Mouse (Mus musculus) liver, embryonic 14.5 days (tissue): Measurements from ENCODE around the gene Trub2. TPM values are rescaled to one million over a fixed set of nuclear protein-coding genes. Genes with fewer than 3 reads are reported as not detected.

Experiments
- ATAC-seq: fragments of 200-750 bp; cut with Nextera tagmentation; 2 replicates; pipeline ENCODE4 v1.8.0; 2017; ENCODE audit warnings: moderate number of reproducible peaks, mild to moderate bottlenecking, moderate library complexity; ENCODE audit not compliant: insufficient read depth
- DNase-seq, 3 experiments: peaks; one replicate each; pipeline ENCODE4 v3.0.0-alpha.2; 2012 to 2013; ENCODE audit warnings: low read depth in 3 of 3, low spot score in 3 of 3
- H3K27ac ChIP-seq: fragments of 300-500 bp; sonication (generic); 2 replicates; pipeline ENCODE4 v1.5.1; 2014; ENCODE audit warnings: moderate library complexity, mild to moderate bottlenecking, control low read depth, inconsistent platforms
- H3K27me3 ChIP-seq: fragments of 300-500 bp; sonication (generic); 2 replicates; pipeline ENCODE4 v1.6.1; 2014; ENCODE audit warnings: mild to moderate bottlenecking, low read length, moderate library complexity; ENCODE audit not compliant: control insufficient read depth, insufficient read depth
- H3K36me3 ChIP-seq: fragments of 300-500 bp; sonication (generic); replicated peaks from 2 replicates; pipeline ENCODE4 v1.6.1; 2014; ENCODE audit warnings: low read depth; ENCODE audit not compliant: control insufficient read depth, insufficient read depth
- H3K4me1 ChIP-seq, 2 experiments: fragments of 200-500 bp in 1 of 2; fragments of 300-500 bp in 1 of 2; sonication (generic) in 1 of 2; replicated peaks; 2 replicates each; pipeline ENCODE4 v1.6.1; 2012 to 2014; ENCODE audit warnings: antibody characterized with exemption in 1 of 2, inconsistent platforms in 1 of 2, low read length in 1 of 2; ENCODE audit not compliant: control insufficient read depth in 2 of 2, insufficient read depth in 2 of 2
- H3K4me2 ChIP-seq: fragments of 300-500 bp; sonication (generic); 2 replicates; pipeline ENCODE4 v1.6.1; 2014; ENCODE audit warnings: low read depth, mild to moderate bottlenecking, control low read depth, moderate library complexity
- H3K4me3 ChIP-seq, 2 experiments: fragments of 200-500 bp in 1 of 2; fragments of 300-500 bp in 1 of 2; sonication (generic) in 1 of 2; 2 replicates each; pipeline ENCODE4 v1.5.1; 2012 to 2014; ENCODE audit warnings: low read depth in 2 of 2, low read length in 2 of 2, mild to moderate bottlenecking in 2 of 2, control low read depth in 1 of 2, inconsistent platforms in 1 of 2, moderate library complexity in 1 of 2; ENCODE audit not compliant: insufficient read depth in 1 of 2
- H3K9ac ChIP-seq: fragments of 300-500 bp; sonication (generic); replicated peaks from 2 replicates; pipeline ENCODE4 v1.6.1; 2014; ENCODE audit warnings: mild to moderate bottlenecking, control low read depth, moderate library complexity
- H3K9me3 ChIP-seq: fragments of 300-500 bp; sonication (generic); 2 replicates; pipeline ENCODE4 v1.6.1; 2016; ENCODE audit warnings: low read length, mixed read lengths; ENCODE audit not compliant: control insufficient read depth
- CTCF ChIP-seq: IDR thresholded peaks from 2 replicates; pipeline ENCODE4 v1.5.1; 2016; ENCODE audit warnings: antibody characterized with exemption, low read depth, control low read depth
- EP300 ChIP-seq: IDR thresholded peaks from 2 replicates; pipeline ENCODE4 v1.6.1; 2016; ENCODE audit warnings: antibody characterized with exemption, low read depth
- WGBS: fragments of 180-500 bp; shearing (Covaris S2); extraction: QIAGEN DNeasy Blood & Tissue Kit; methylation state at CpG from one replicate; pipeline ENCODE4 v1.1.7; 2014; ENCODE audit not compliant: insufficient replicate concordance; 5-methylcytosine and 5-hydroxymethylcytosine counted together
- polyA plus RNA-seq, 2 experiments: library from polyadenylated mRNA; depleted of rRNA in 1 of 2; stranded (reverse) in 1 of 2; unstranded in 1 of 2; fragments of >200 nt; fragmentation: Nextera tagmentation in 1 of 2; extraction: Ambion mirVana in 1 of 2; gene quantifications; 2 replicates each; pipeline versions ENCODE4 v1.2.1 to v1.2.3; 2012 to 2014

The Trub2 gene
- polyA plus RNA-seq, 2 experiments, result 9.3 to 15.1 TPM

DNA sequence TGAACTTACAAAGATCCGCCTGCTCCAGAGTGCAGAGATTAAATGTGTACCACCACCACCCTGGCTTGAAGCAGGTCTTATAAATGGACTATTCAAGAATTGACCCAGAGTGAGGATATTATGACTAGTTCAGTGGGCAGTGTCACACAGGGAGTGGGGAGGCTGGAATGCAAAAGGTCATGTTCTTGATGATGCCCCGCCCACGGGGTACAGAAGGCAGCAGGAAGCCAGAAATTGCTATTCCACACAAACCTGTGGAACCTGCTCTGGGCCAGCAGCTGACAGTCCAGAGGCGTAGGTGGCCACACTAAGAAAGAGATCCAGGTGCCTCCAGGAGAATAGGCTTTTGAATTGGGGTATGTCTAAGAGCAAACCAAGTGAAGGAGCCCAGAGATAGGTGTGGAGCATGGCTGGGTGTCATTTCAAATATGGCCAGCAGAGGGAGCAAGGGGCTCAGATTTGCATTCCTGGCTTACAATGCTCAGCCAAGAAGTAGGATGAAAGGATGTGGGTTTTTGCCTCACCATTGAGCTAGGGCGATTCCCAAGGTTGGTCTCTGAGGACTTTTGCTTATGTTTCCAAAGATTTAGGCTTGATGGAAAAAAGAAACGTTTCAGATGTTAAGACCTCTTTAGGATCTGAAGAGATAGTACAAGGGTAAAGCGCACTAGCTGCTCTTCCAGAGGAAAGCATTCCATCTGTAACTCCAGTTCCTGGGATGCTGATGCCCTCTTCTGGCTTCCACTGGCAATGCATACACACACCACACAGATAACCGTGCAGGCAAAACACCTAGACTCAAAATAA, 29.3 kb upstream of the Trub2 start:
- peak; percentile 44 for ATAC-seq

DNA sequence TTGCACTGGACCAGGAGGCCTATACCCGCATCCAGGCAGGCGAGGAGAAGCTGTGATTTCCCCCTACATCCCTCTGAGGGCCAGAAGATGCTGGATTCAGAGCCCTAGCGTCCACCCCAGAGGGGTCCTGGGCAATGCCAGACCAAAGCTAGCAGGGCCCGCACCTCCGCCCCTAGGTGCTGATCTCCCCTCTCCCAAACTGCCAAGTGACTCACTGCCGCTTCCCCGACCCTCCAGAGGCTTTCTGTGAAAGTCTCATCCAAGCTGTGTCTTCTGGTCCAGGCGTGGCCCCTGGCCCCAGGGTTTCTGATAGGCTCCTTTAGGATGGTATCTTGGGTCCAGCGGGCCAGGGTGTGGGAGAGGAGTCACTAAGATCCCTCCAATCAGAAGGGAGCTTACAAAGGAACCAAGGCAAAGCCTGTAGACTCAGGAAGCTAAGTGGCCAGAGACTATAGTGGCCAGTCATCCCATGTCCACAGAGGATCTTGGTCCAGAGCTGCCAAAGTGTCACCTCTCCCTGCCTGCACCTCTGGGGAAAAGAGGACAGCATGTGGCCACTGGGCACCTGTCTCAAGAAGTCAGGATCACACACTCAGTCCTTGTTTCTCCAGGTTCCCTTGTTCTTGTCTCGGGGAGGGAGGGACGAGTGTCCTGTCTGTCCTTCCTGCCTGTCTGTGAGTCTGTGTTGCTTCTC, 27.5 kb upstream of the Trub2 start:
- TF ChIP-seq EP300, result no peak
- TF ChIP-seq CTCF, result no peak
- no peak overlapping the region for H3K27ac ChIP-seq
- H3K4me2 ChIP-seq, result no peak overlapping the region
- ATAC-seq (no peak), DNase-seq (no peak)
- 62% methylated on average over 11 of the region's 11 CpGs for WGBS
- H3K36me3 ChIP-seq, result no peaks in the 10 kb centered on the region
- H3K27me3 ChIP-seq, result no peaks in the 10 kb centered on the region
- no peaks in the 10 kb centered on the region for H3K9me3 ChIP-seq
- H3K4me1 ChIP-seq, result peaks cover 0 to 11% of the 10 kb centered on the region in 2 experiments; a peak in 3 of 4 replicates
- no peak overlapping the region for H3K9ac ChIP-seq
- no peak overlapping the region for H3K4me3 ChIP-seq

More for the DNA sequence above, 29.3 kb upstream of the Trub2 start:
- DNase-seq, result peak in 2 of 3 experiments; percentile 48 to 53
- TF ChIP-seq CTCF (peak; percentile 92), EP300 (no peak)
- Histone ChIP-seq H3K36me3 (no peaks in the 10 kb centered on the region), H3K9me3 (no peaks in the 10 kb centered on the region), H3K4me2 (no peak overlapping the region), H3K4me3 (no peak overlapping the region), H3K27ac (no peak overlapping the region), H3K9ac (no peak overlapping the region), H3K4me1 (peaks cover 0 to 12% of the 10 kb centered on the region in 2 experiments; a peak in 3 of 4 replicates), H3K27me3 (no peaks in the 10 kb centered on the region)
- WGBS, result 41% methylated on average over 8 of the region's 8 CpGs

DNA sequence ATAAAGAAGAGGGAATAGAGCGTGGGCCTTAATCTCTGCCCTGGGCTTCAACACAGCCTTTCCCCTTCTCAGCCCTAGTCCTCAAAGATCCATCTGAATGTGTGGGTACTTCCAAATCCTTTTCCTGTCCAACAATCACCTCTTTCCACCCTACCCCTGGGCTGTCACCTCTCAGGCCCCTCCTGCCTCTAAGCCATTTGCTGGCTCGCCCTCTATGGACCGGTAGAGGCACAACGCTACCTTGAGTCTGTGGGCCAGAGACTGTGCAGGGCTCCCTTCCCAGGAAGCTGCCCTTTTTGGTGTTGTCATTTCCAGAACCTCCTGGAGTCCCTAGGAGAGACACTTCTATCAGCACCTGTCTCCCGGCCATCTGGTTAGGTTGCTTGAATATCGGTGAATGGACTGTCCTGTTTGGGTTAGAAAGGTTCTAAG, 15.1 kb upstream of the Trub2 start:
- H3K9me3 ChIP-seq, result no peaks in the 10 kb centered on the region
- 36% methylated on average over 6 of the region's 6 CpGs for WGBS

DNA sequence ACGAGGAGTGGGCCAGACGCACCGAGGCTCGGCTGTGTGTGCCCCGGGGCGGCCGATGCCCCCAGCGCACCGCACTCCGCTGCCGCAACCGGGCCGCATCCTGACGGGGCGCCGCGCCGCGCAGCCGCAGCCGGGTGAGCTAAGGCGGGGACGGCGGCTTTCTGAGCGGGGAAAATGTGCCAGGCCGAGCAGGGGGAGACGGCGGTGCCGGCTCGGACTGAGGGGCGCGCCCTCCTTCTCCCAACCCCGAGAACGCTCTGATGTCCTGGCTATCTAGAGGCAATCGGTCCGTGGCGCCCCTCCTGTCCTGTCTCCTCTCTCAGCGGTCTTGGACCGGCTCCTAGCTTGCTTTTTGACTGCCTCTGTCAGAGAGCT, 14.5 kb upstream of the Trub2 start:
- no peak for ATAC-seq
- H3K4me3 ChIP-seq, result peak overlapping the region; percentile 61 to 63
- peak overlapping the region; percentile 88 for H3K4me2 ChIP-seq
- no peaks in the 10 kb centered on the region for H3K36me3 ChIP-seq
- no peaks in the 10 kb centered on the region for H3K9me3 ChIP-seq
- H3K27ac ChIP-seq, result no peak overlapping the region
- TF ChIP-seq EP300 (no peak), CTCF (no peak)
- DNase-seq, result no peak
- H3K27me3 ChIP-seq, result no peaks in the 10 kb centered on the region; the same call in 1 of the 2 replicates
- H3K4me1 ChIP-seq, result peaks cover 0 to 7% of the 10 kb centered on the region in 2 experiments; a peak in 2 of 4 replicates
- peak overlapping the region; percentile 68 for H3K9ac ChIP-seq
- under 1% methylated on average over 38 of the region's 39 CpGs for WGBS

More for the DNA sequence above, 15.1 kb upstream of the Trub2 start:
- peak overlapping the region in 1 of 2 experiments; percentile 61; a peak in 2 of 4 replicates for H3K4me3 ChIP-seq
- TF ChIP-seq EP300 (no peak), CTCF (peak; percentile 64)
- H3K4me2 ChIP-seq, result peak overlapping the region; percentile 88
- H3K9ac ChIP-seq, result peak overlapping the region; percentile 68; the same call in 1 of the 2 replicates
- H3K27me3 ChIP-seq, result no peaks in the 10 kb centered on the region; the same call in 1 of the 2 replicates
- no peak overlapping the region for H3K27ac ChIP-seq
- H3K36me3 ChIP-seq, result no peaks in the 10 kb centered on the region
- ATAC-seq, result no peak
- DNase-seq, result no peak
- peaks cover 0 to 7% of the 10 kb centered on the region in 2 experiments; a peak in 2 of 4 replicates for H3K4me1 ChIP-seq
